Mouse (Mus musculus): ENCODE measurements around the gene Sstr3.

DNA sequence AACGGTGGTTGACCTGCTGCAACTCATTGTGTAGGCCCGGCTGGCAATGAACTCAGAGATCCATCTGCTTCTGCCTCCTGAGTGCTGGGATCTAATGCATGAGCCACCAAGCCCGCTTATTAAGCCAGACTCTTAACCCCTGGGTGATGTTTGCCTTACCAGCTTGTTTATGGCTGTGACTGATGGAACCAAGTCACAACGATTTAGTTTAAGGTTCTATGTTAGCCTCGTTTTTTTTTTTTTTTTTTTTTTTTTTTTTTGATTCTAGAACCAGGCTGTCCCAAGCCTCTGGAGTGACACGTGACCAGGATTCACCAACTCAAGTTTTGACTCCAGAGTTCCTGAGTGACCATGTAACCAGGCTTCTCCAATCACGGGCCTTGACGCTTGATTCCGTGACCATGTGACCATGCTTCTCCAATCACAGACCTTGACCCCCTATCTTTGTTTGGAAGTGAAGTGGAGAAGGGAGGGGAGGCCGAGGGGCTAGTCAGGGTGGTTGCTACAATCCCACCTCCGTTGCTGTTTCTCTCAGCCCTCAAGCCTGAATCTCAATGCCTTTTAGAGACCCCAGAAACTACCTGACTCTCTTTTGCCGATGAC, 35.1 kb downstream of the Sstr3 start:
- TF ChIP-seq CTCF (IDR thresholded peaks at IDR 0.05; ENCODE audit: control insufficient read depth, insufficient read depth, insufficient replicate concordance, low read depth, low read length) (no peak), POLR2A (IDR thresholded peaks at IDR 0.05; ENCODE audit: control insufficient read depth, low read depth, low read length) (no peak)
